8 mouse cellular contexts compared by ENCODE assay signal in genomic region chr8:123352786-123353185, GRCm38 (mm10). TPM values are rescaled to one million over a fixed set of nuclear protein-coding genes. Genes with fewer than 3 reads are reported as not detected.
DNase-seq lines count a peak whose midpoint lies in the region; ATAC-seq and TF ChIP-seq lines count a peak whose summit lies in the region.

No protein-coding gene starts in this region.

- peaks cover 30% of the 10 kb centered on the region for H3K36me3 ChIP-seq in forebrain, postnatal 0 days (ENCODE audit: insufficient read depth)
- H3K36me3 ChIP-seq in forebrain, embryonic 10.5 days (replicated peaks), result peaks cover 14% of the 10 kb centered on the region
- no peaks in the 10 kb centered on the region for H3K36me3 ChIP-seq in heart, embryonic 10.5 days

- H3K27me3 ChIP-seq in forebrain, postnatal 0 days (ENCODE audit: insufficient read depth, low read length), result no peaks in the 10 kb centered on the region
- peaks cover 4% of the 10 kb centered on the region for H3K27me3 ChIP-seq in forebrain, embryonic 10.5 days (ENCODE audit: poor library complexity, severe bottlenecking)
- peaks cover 40% of the 10 kb centered on the region for H3K27me3 ChIP-seq in heart, embryonic 10.5 days (ENCODE audit: insufficient read depth, poor library complexity, severe bottlenecking)

- no peak overlapping the region for H3K27ac ChIP-seq in forebrain, postnatal 0 days (ENCODE audit: low read depth, low read length)
- H3K27ac ChIP-seq in forebrain, embryonic 10.5 days, result no peak overlapping the region
- no peak overlapping the region for H3K27ac ChIP-seq in left cerebral cortex, adult 2 months
- H3K27ac ChIP-seq in heart, embryonic 10.5 days, result no peak overlapping the region

- no peak overlapping the region for H3K4me3 ChIP-seq in forebrain, postnatal 0 days (ENCODE audit: low read depth, low read length)
- no peak overlapping the region for H3K4me3 ChIP-seq in forebrain, embryonic 10.5 days
- no peak overlapping the region for H3K4me3 ChIP-seq in left cerebral cortex, adult 2 months
- H3K4me3 ChIP-seq in heart, embryonic 10.5 days, result no peak overlapping the region

- H3K9ac ChIP-seq in forebrain, postnatal 0 days, result no peak overlapping the region

- intact Hi-C loops in left cerebral cortex, adult 2 months (cut with DNase I), result loop anchor here (2.0 kb wide), 1 partner anchor 34 kb away; the partner anchor contains the start of gene Fanca

- H3K4me2 ChIP-seq in forebrain, postnatal 0 days (ENCODE audit: low read depth), result no peak overlapping the region

- TF ChIP-seq CTCF in forebrain, postnatal 0 days (IDR thresholded peaks at IDR 0.05; ENCODE audit: low read depth), result peak; percentile 74
- peak; percentile 56 for TF ChIP-seq CTCF in left cerebral cortex, adult 2 months (IDR thresholded peaks at IDR 0.05)

- peak; percentile 49 for DNase-seq in forebrain, postnatal 0 days
- no peak for DNase-seq in forebrain, embryonic 10.5 days (ENCODE audit: extremely low spot score, low spot score)
- peak; percentile 61 for DNase-seq in thymus, postnatal 4 days
- DNase-seq in thymus, postnatal 14 days, result no peak
- peak in 1 of 2 experiments; percentile 47 for DNase-seq in left cerebral cortex, adult 2 months (ENCODE audit: extremely low spot score in 1 of 2, low spot score in 2 of 2)
- peak; percentile 46 for DNase-seq in retina, embryonic 14.5 days (ENCODE audit: low spot score)
- no peak for DNase-seq in heart, embryonic 10.5 days (ENCODE audit: low spot score)

- no peaks in the 10 kb centered on the region for H3K4me1 ChIP-seq in forebrain, postnatal 0 days (ENCODE audit: insufficient read depth)
- H3K4me1 ChIP-seq in forebrain, embryonic 10.5 days, result peaks cover 26% of the 10 kb centered on the region
- peaks cover 31% of the 10 kb centered on the region for H3K4me1 ChIP-seq in heart, embryonic 10.5 days

- H3K9me3 ChIP-seq in forebrain, postnatal 0 days (ENCODE audit: low read length), result no peaks in the 10 kb centered on the region
- H3K9me3 ChIP-seq in forebrain, embryonic 10.5 days, result no peaks in the 10 kb centered on the region
- no peaks in the 10 kb centered on the region for H3K9me3 ChIP-seq in heart, embryonic 10.5 days

- ATAC-seq in forebrain, postnatal 0 days, result peak; percentile 64; the same call in 1 of the 2 replicates
- peak; percentile 48 to 56 for ATAC-seq in hematopoietic stem cell, adult 5-6 weeks (replicated peaks in 1 of 2; ENCODE audit: insufficient read depth in 1 of 2, low FRiP score in 2 of 2, low TSS enrichment in 1 of 2, low read depth in 1 of 2, poor library complexity in 2 of 2, severe bottlenecking in 2 of 2)

- 49% methylated on average over 13 of the region's 13 CpGs for WGBS in forebrain, postnatal 0 days
- WGBS in forebrain, embryonic 10.5 days, result 61% methylated on average over 13 of the region's 13 CpGs
- WGBS in heart, embryonic 10.5 days, result 53% methylated on average over 13 of the region's 13 CpGs

RNA-seq across cellular contexts. Expression of gene Spire2, which starts 20.3 kb away (rescaled TPM):
- 37.0 and 37.8 TPM in 2 replicates for total RNA-seq in forebrain, postnatal 0 days (2014; rRNA removed)
- polyA plus RNA-seq in forebrain, postnatal 0 days (2015; fragmentation: Nextera tagmentation; extraction: Ambion mirVana), result 21.3 and 24.2 TPM in 2 replicates
- 6.5 and 6.9 TPM in 2 replicates for polyA plus RNA-seq in forebrain, embryonic 10.5 days (2016; fragmentation: Nextera tagmentation; extraction: Ambion mirVana)
- 0.94 and 4.0 TPM in 2 replicates for total RNA-seq in hematopoietic stem cell, adult 5-6 weeks (2017)
- 10 to 100 TPM; 14.1 to 19.5 TPM for total RNA-seq in left cerebral cortex, adult 2 months (2021)
- polyA plus RNA-seq in heart, embryonic 10.5 days (2016; fragmentation: Nextera tagmentation; extraction: Ambion mirVana), result 4.4 TPM in 2 replicates

RNA-seq across cellular contexts. Expression of gene Tcf25, which starts 20.8 kb away (rescaled TPM):
- 434 and 487 TPM in 2 replicates for total RNA-seq in forebrain, postnatal 0 days (2014; rRNA removed)
- 275 and 296 TPM in 2 replicates for polyA plus RNA-seq in forebrain, postnatal 0 days (2015; fragmentation: Nextera tagmentation; extraction: Ambion mirVana)
- polyA plus RNA-seq in forebrain, embryonic 10.5 days (2016; fragmentation: Nextera tagmentation; extraction: Ambion mirVana), result 146 and 151 TPM in 2 replicates
- 126 and 245 TPM in 2 replicates for total RNA-seq in hematopoietic stem cell, adult 5-6 weeks (2017)
- total RNA-seq in left cerebral cortex, adult 2 months (2021), result 100 to 1,000 TPM; 586 to 610 TPM
- polyA plus RNA-seq in heart, embryonic 10.5 days (2016; fragmentation: Nextera tagmentation; extraction: Ambion mirVana), result 153 and 172 TPM in 2 replicates

RNA-seq across cellular contexts. Expression of gene Fanca, which starts 34.4 kb away (rescaled TPM):
- total RNA-seq in forebrain, postnatal 0 days (2014; rRNA removed), result 5.0 and 5.6 TPM in 2 replicates
- polyA plus RNA-seq in forebrain, postnatal 0 days (2015; fragmentation: Nextera tagmentation; extraction: Ambion mirVana), result 2.6 and 2.7 TPM in 2 replicates
- polyA plus RNA-seq in forebrain, embryonic 10.5 days (2016; fragmentation: Nextera tagmentation; extraction: Ambion mirVana), result 49.6 and 52.3 TPM in 2 replicates
- total RNA-seq in hematopoietic stem cell, adult 5-6 weeks (2017), result 23.7 and 38.5 TPM in 2 replicates
- total RNA-seq in left cerebral cortex, adult 2 months (2021), result 1 to 10 TPM; 3.1 to 3.7 TPM
- 28.9 and 31.5 TPM in 2 replicates for polyA plus RNA-seq in heart, embryonic 10.5 days (2016; fragmentation: Nextera tagmentation; extraction: Ambion mirVana)

RNA-seq across cellular contexts. Expression of gene Mc1r, which starts 54.1 kb away (rescaled TPM):
- 0.10 TPM in 1 of 2 replicates, not detected in the other for total RNA-seq in forebrain, postnatal 0 days (2014; rRNA removed)
- 0.07 and 0.08 TPM in 2 replicates for polyA plus RNA-seq in forebrain, postnatal 0 days (2015; fragmentation: Nextera tagmentation; extraction: Ambion mirVana)
- polyA plus RNA-seq in forebrain, embryonic 10.5 days (2016; fragmentation: Nextera tagmentation; extraction: Ambion mirVana), result 0.06 and 0.07 TPM in 2 replicates
- not detected in 2 replicates for total RNA-seq in hematopoietic stem cell, adult 5-6 weeks (2017)
- total RNA-seq in left cerebral cortex, adult 2 months (2021), result under 1 TPM; 0.18 to 0.19 TPM
- polyA plus RNA-seq in heart, embryonic 10.5 days (2016; fragmentation: Nextera tagmentation; extraction: Ambion mirVana), result not detected in 2 replicates

RNA-seq across cellular contexts. Expression of gene Tubb3, which starts 58.4 kb away (rescaled TPM):
- total RNA-seq in forebrain, postnatal 0 days (2014; rRNA removed), result 3,807 and 3,931 TPM in 2 replicates
- polyA plus RNA-seq in forebrain, postnatal 0 days (2015; fragmentation: Nextera tagmentation; extraction: Ambion mirVana), result 2,045 and 2,116 TPM in 2 replicates
- 205 and 261 TPM in 2 replicates for polyA plus RNA-seq in forebrain, embryonic 10.5 days (2016; fragmentation: Nextera tagmentation; extraction: Ambion mirVana)
- 0.89 TPM in 1 of 2 replicates, not detected in the other for total RNA-seq in hematopoietic stem cell, adult 5-6 weeks (2017)
- 100 to 1,000 TPM; 373 to 377 TPM for total RNA-seq in left cerebral cortex, adult 2 months (2021)
- polyA plus RNA-seq in heart, embryonic 10.5 days (2016; fragmentation: Nextera tagmentation; extraction: Ambion mirVana), result 10.5 and 15.8 TPM in 2 replicates

Comparison
In these comparisons a context has a peak if more than half of its experiments do, and no peak if none do; other contexts are left out.
1. DNase-seq: peak in forebrain, postnatal 0 days (single experiment), thymus, postnatal 4 days (single experiment) and retina, embryonic 14.5 days (single experiment); none in forebrain, embryonic 10.5 days (single experiment), thymus, postnatal 14 days (single experiment) and heart, embryonic 10.5 days (single experiment).